Comparison of ENCODE assay signal across 17 mouse cellular contexts in the genomic region with DNA sequence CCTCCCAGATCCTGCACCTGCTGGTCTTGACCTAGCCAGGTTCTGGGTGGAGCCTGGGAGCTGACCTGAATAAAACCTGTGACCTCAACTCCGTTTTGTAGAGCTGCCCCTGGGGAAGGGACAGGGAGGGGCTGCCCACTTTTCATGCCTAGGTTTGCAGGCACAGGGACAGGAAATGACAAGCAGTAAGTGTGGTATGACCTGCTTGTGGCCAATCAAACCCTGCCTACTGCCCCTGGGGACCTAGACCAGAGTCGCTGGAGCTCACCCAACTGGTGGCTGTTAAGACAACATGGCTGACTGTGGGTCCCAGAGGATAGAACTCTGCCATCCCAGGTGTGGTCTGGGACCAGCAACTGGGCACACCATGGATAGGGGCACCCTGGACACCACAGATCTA. TPM values are rescaled to one million over a fixed set of nuclear protein-coding genes. Genes with fewer than 3 reads are reported as not detected.
DNase-seq lines count a peak whose midpoint lies in the region; ATAC-seq and TF ChIP-seq lines count a peak whose summit lies in the region.
"Had no signal": no experiment of that assay in that cellular context is flagged by ENCODE, and none has a peak within 500 bp of the region (broad histone marks: within the 10 kb centered on the region; RNA-seq: fewer than 3 reads in every experiment).

No protein-coding gene starts in this region.

- H3K27me3 ChIP-seq in spleen, adult 2 months (ENCODE audit: control insufficient read depth, insufficient read depth, low read length): no peaks in the 10 kb centered on the region
- H3K27me3 ChIP-seq: midbrain, embryonic 12.5 days had no signal

- 13% methylated on average over 2 of the region's 2 CpGs for WGBS in spleen, adult 2 months

- no peak for TF ChIP-seq CTCF in spleen, adult 2 months (IDR thresholded peaks at IDR 0.05; ENCODE audit: extremely low read depth, insufficient read depth, insufficient read length, insufficient replicate concordance)

- peak overlapping the region; percentile 42 for H3K27ac ChIP-seq in spleen, adult 2 months (ENCODE audit: insufficient read depth, low read length)
- H3K27ac ChIP-seq: heart, adult 2 months; midbrain, embryonic 12.5 days had no signal

- peaks cover 28% of the 10 kb centered on the region; the same call in 1 of the 2 replicates for H3K4me1 ChIP-seq in spleen, adult 2 months (ENCODE audit: control insufficient read depth, insufficient read depth, insufficient read length)

- no peak for TF ChIP-seq POLR2A in spleen, adult 2 months (IDR thresholded peaks at IDR 0.05; ENCODE audit: low read depth, low read length)

- H3K4me3 ChIP-seq in spleen, adult 2 months (ENCODE audit: extremely low read depth, insufficient read depth, insufficient read length): no peak overlapping the region
- H3K4me3 ChIP-seq: heart, adult 2 months; midbrain, embryonic 12.5 days had no signal

- peak; percentile 33; the same call in 1 of the 2 replicates for ATAC-seq in megakaryocyte, adult 5-6 weeks (ENCODE audit: poor library complexity, severe bottlenecking)

- H3K36me3 ChIP-seq in spleen, adult 2 months (ENCODE audit: control insufficient read depth, insufficient read depth, low read length): no peaks in the 10 kb centered on the region
- H3K36me3 ChIP-seq: midbrain, embryonic 12.5 days had no signal

- peak; percentile 37 for DNase-seq in lung, postnatal 25 days (ENCODE audit: low spot score)
- DNase-seq in lung, postnatal 4 days: no peak
- DNase-seq in CD4-positive helper T cell, adult 2 months (ENCODE audit: low read depth, low spot score): peak; percentile 20
- peak; percentile 61 to 76 for DNase-seq in spleen, adult 2 months (ENCODE audit: low read depth in 1 of 2, low spot score in 2 of 2)
- no peak for DNase-seq in adipocyte (ENCODE audit: low spot score)
- DNase-seq in left cerebral cortex, adult 8-10 months (ENCODE audit: low spot score in 2 of 2): no peak
- DNase-seq in gastrocnemius, postnatal 25 days: no peak
- DNase-seq: cerebellum, adult 18-20 months; cerebellum, postnatal 36 days; kidney, adult 9 months; kidney, postnatal 25 days; lung, adult 18-20 months; retina, postnatal 1 day; thymus, postnatal 25 days had no signal

RNA-seq across cellular contexts. Expression of a gene that starts 51.9 kb away (rescaled TPM):
- 28.0 and 33.1 TPM in 2 replicates for total RNA-seq in megakaryocyte, adult 5-6 weeks (2015)
- total RNA-seq in megakaryocyte, adult 5-6 weeks (2017): 14.1 and 16.9 TPM in 2 replicates
- 6.9 and 7.7 TPM in 2 replicates for polyA plus RNA-seq in spleen, adult 2 months (2012; rRNA removed)
- 10 to 100 TPM; 34.6 to 40.0 (median 38.4) TPM for total RNA-seq in left cerebral cortex, adult 8-10 months (2022)
- total RNA-seq in gastrocnemius, postnatal 25 days (2021): 1 to 10 TPM; 4.1 to 5.1 TPM

Comparison
In these comparisons a context has a peak if more than half of its experiments do, and no peak if none do; other contexts are left out.
1. DNase-seq: peak in lung, postnatal 25 days (single experiment), CD4-positive helper T cell, adult 2 months (single experiment) and spleen, adult 2 months (2 of 2); none in lung, postnatal 4 days (0 of 2), adipocyte (single experiment), left cerebral cortex, adult 8-10 months (0 of 2) and gastrocnemius, postnatal 25 days (single experiment).